Mouse (Mus musculus) stomach, embryonic 15.5 days (tissue): ENCODE data around the gene Gm20388. TPM values are rescaled to one million over a fixed set of nuclear protein-coding genes. Genes with fewer than 3 reads are reported as not detected.
A peak's percentile ranks its signal among the peaks of the same experiment; 100 is the strongest.

Experiments used
- ATAC-seq: fragments of 200-750 bp; cut with Nextera tagmentation; 2 replicates; pipeline ENCODE4 v1.8.0; 2017; ENCODE audit warnings: low read depth, moderate number of reproducible peaks, moderate TSS enrichment; ENCODE audit not compliant: insufficient read depth, low FRiP score
- H3K27ac ChIP-seq: fragments of 300-500 bp; sonication (generic); 2 replicates; pipeline ENCODE4 v1.5.1; 2015; ENCODE audit warnings: mild to moderate bottlenecking, inconsistent platforms
- H3K27me3 ChIP-seq: fragments of 300-500 bp; sonication (generic); replicated peaks from 2 replicates; pipeline ENCODE4 v1.6.1; 2015; ENCODE audit warnings: inconsistent platforms
- H3K36me3 ChIP-seq: fragments of 300-500 bp; sonication (generic); 2 replicates; pipeline ENCODE4 v1.6.1; 2015; ENCODE audit warnings: inconsistent platforms
- H3K4me1 ChIP-seq: fragments of 300-500 bp; sonication (generic); 2 replicates; pipeline ENCODE4 v1.6.1; 2015; ENCODE audit warnings: inconsistent platforms
- H3K4me2 ChIP-seq: fragments of 300-500 bp; sonication (generic); 2 replicates; pipeline ENCODE4 v1.6.1; 2015; ENCODE audit warnings: mild to moderate bottlenecking, inconsistent platforms
- H3K4me3 ChIP-seq: fragments of 300-500 bp; sonication (generic); replicated peaks from 2 replicates; pipeline ENCODE4 v1.5.1; 2015; ENCODE audit warnings: inconsistent platforms
- H3K9ac ChIP-seq: fragments of 300-500 bp; sonication (generic); 2 replicates; pipeline ENCODE4 v1.6.1; 2015; ENCODE audit warnings: inconsistent platforms
- H3K9me3 ChIP-seq: fragments of 300-500 bp; sonication (generic); 2 replicates; pipeline ENCODE4 v1.6.1; 2016; ENCODE audit warnings: inconsistent platforms
- WGBS: fragments of 180-500 bp; shearing (Covaris S2); methylation state at CpG from one replicate; pipeline ENCODE4 v1.1.7; 2015; 5-methylcytosine and 5-hydroxymethylcytosine counted together
- polyA plus RNA-seq: library from polyadenylated mRNA; unstranded; fragments of >200 nt; fragmentation: Nextera tagmentation; extraction: Ambion mirVana; gene quantifications from 2 replicates; pipeline ENCODE4 v1.2.1, GENCODE M21; 2015

The Gm20388 gene
- polyA plus RNA-seq, 1 experiment from 2014 or later = not detected

- 52% methylated on average over 6 of the region's 6 CpGs for WGBS
- Histone ChIP-seq H3K27me3 (no peaks in the 10 kb centered on the region), H3K9ac (no peak overlapping the region), H3K9me3 (no peaks in the 10 kb centered on the region), H3K27ac (peak overlapping the region; percentile 83; the same call in 1 of the 2 replicates), H3K36me3 (no peaks in the 10 kb centered on the region), H3K4me3 (no peak overlapping the region), H3K4me2 (no peak overlapping the region), H3K4me1 (peaks cover 11% of the 10 kb centered on the region)
- no peak for ATAC-seq
These were observed 3234.6 kb downstream of the Gm20388 start for GRCm38 (mm10) chr8:123145279-123145678.

- no peak for ATAC-seq
- no peak overlapping the region for H3K4me2 ChIP-seq
- 46% methylated on average over 7 of the region's 7 CpGs for WGBS
- H3K9ac ChIP-seq = no peak overlapping the region
- H3K4me1 ChIP-seq = peaks cover 11% of the 10 kb centered on the region
- no peaks in the 10 kb centered on the region for H3K27me3 ChIP-seq
- H3K36me3 ChIP-seq = no peaks in the 10 kb centered on the region
- peak overlapping the region; percentile 83 for H3K27ac ChIP-seq
- no peaks in the 10 kb centered on the region for H3K9me3 ChIP-seq
- no peak overlapping the region for H3K4me3 ChIP-seq
These were observed 3235.7 kb downstream of the Gm20388 start for GRCm38 (mm10) chr8:123146390-123146789.

- Histone ChIP-seq H3K9ac (no peak overlapping the region), H3K27me3 (no peaks in the 10 kb centered on the region), H3K36me3 (no peaks in the 10 kb centered on the region), H3K9me3 (no peaks in the 10 kb centered on the region), H3K4me1 (no peaks in the 10 kb centered on the region; the same call in 1 of the 2 replicates), H3K4me3 (no peak overlapping the region), H3K4me2 (no peak overlapping the region), H3K27ac (peak overlapping the region; percentile 67)
- peak; percentile 34; the same call in 1 of the 2 replicates for ATAC-seq
- 40% methylated on average over 9 of the region's 9 CpGs for WGBS
These were observed 3240.1 kb downstream of the Gm20388 start for GRCm38 (mm10) chr8:123150737-123151171.

- H3K36me3 ChIP-seq = no peaks in the 10 kb centered on the region
- H3K9ac ChIP-seq = no peak overlapping the region
- no peak overlapping the region for H3K4me3 ChIP-seq
- no peak overlapping the region for H3K4me2 ChIP-seq
- no peak overlapping the region for H3K27ac ChIP-seq
- 76% methylated on average over 5 of the region's 5 CpGs for WGBS
- H3K9me3 ChIP-seq = no peaks in the 10 kb centered on the region
- H3K27me3 ChIP-seq = no peaks in the 10 kb centered on the region
- H3K4me1 ChIP-seq = peaks cover 15% of the 10 kb centered on the region; the same call in 1 of the 2 replicates
- no peak for ATAC-seq
These were observed 3244.5 kb downstream of the Gm20388 start for GRCm38 (mm10) chr8:123155177-123155576.

GRCm38 (mm10) chr8:123156070-123156773 lies 3245.6 kb downstream of the Gm20388 start:
- no peak overlapping the region for H3K4me3 ChIP-seq
- no peaks in the 10 kb centered on the region for H3K36me3 ChIP-seq
- no peak overlapping the region for H3K27ac ChIP-seq
- peak; percentile 80 for ATAC-seq
- H3K9me3 ChIP-seq = no peaks in the 10 kb centered on the region
- H3K9ac ChIP-seq = no peak overlapping the region
- 59% methylated on average over 9 of the region's 9 CpGs for WGBS
- no peaks in the 10 kb centered on the region for H3K27me3 ChIP-seq
- H3K4me1 ChIP-seq = peaks cover 15% of the 10 kb centered on the region; the same call in 1 of the 2 replicates
- H3K4me2 ChIP-seq = no peak overlapping the region

- no peak within 1 kb of the TSS for H3K27ac ChIP-seq
- no peaks in the 10 kb centered on the region for H3K27me3 ChIP-seq
- ATAC-seq = peak; percentile 37; the same call in 1 of the 2 replicates
- H3K4me2 ChIP-seq = peak within 1 kb of the TSS; percentile 50
- H3K36me3 ChIP-seq = no peaks in the 10 kb centered on the region
- WGBS = 23% methylated on average over 13 of the region's 13 CpGs
- H3K4me1 ChIP-seq = peaks cover 15% of the 10 kb centered on the region; the same call in 1 of the 2 replicates
- H3K9ac ChIP-seq = no peak within 1 kb of the TSS
- no peaks in the 10 kb centered on the region for H3K9me3 ChIP-seq
- peak within 1 kb of the TSS; percentile 30 for H3K4me3 ChIP-seq
These were observed 3247.3 kb downstream of the Gm20388 start, which contains the start of gene Sult5a1 for GRCm38 (mm10) chr8:123157888-123158465. Gene Sult5a1, minus strand, starts transcription at chr8:123158315.

GRCm38 (mm10) chr8:123181391-123181790 lies 3270.8 kb downstream of the Gm20388 start:
- Histone ChIP-seq H3K27ac (no peak overlapping the region), H3K9ac (no peak overlapping the region), H3K4me1 (0 out of 2 replicates have a peak, but pooled peaks cover 6% of the 10 kb centered on the region), H3K4me2 (no peak overlapping the region), H3K36me3 (no peaks in the 10 kb centered on the region), H3K9me3 (no peaks in the 10 kb centered on the region), H3K27me3 (no peaks in the 10 kb centered on the region), H3K4me3 (no peak overlapping the region)
- WGBS = 55% methylated on average over 3 of the region's 3 CpGs
- ATAC-seq = no peak

- H3K4me2 ChIP-seq = no peak within 1 kb of the TSS
These were observed 3275.1 kb downstream of the Gm20388 start, which contains the start of gene Dpep1 for GRCm38 (mm10) chr8:123185566-123186409. Gene Dpep1, plus strand, starts transcription at chr8:123186242.

GRCm38 (mm10) chr8:123188006-123188405 lies 3277.4 kb downstream of the Gm20388 start:
- ATAC-seq = no peak
- Histone ChIP-seq H3K27ac (no peak overlapping the region), H3K27me3 (no peaks in the 10 kb centered on the region), H3K9me3 (no peaks in the 10 kb centered on the region), H3K4me3 (no peak overlapping the region), H3K4me1 (peaks cover 19% of the 10 kb centered on the region; the same call in 1 of the 2 replicates), H3K9ac (no peak overlapping the region), H3K36me3 (no peaks in the 10 kb centered on the region), H3K4me2 (no peak overlapping the region)
- 82% methylated on average over 2 of the region's 2 CpGs for whole genome bisulfite sequencing

More at GRCm38 (mm10) chr8:123185566-123186409, 3275.1 kb downstream of the Gm20388 start, which contains the start of gene Dpep1:
- ATAC-seq = no peak
- no peaks in the 10 kb centered on the region for H3K36me3 ChIP-seq
- H3K9ac ChIP-seq = no peak within 1 kb of the TSS
- no peaks in the 10 kb centered on the region for H3K9me3 ChIP-seq
- H3K4me3 ChIP-seq = no peak within 1 kb of the TSS
- peaks cover 14% of the 10 kb centered on the region; the same call in 1 of the 2 replicates for H3K4me1 ChIP-seq
- WGBS = 21% methylated on average over 19 of the region's 19 CpGs
- peak within 1 kb of the TSS; percentile 68 for H3K27ac ChIP-seq
- no peaks in the 10 kb centered on the region for H3K27me3 ChIP-seq

- 64% methylated on average over 7 of the region's 7 CpGs for WGBS
- ATAC-seq = no peak
- H3K4me1 ChIP-seq = peaks cover 19% of the 10 kb centered on the region; the same call in 1 of the 2 replicates
- no peak overlapping the region for H3K27ac ChIP-seq
- no peaks in the 10 kb centered on the region for H3K36me3 ChIP-seq
- no peak overlapping the region for H3K4me3 ChIP-seq
- H3K9me3 ChIP-seq = no peaks in the 10 kb centered on the region
- H3K9ac ChIP-seq = no peak overlapping the region
- no peak overlapping the region for H3K4me2 ChIP-seq
- H3K27me3 ChIP-seq = no peaks in the 10 kb centered on the region
These were observed 3278.2 kb downstream of the Gm20388 start for GRCm38 (mm10) chr8:123188841-123189240.

- no peaks in the 10 kb centered on the region for H3K9me3 ChIP-seq
- ATAC-seq = peak; percentile 50; the same call in 1 of the 2 replicates
- H3K36me3 ChIP-seq = no peaks in the 10 kb centered on the region
- 3% methylated on average over 9 of the region's 9 CpGs for WGBS
- H3K9ac ChIP-seq = no peak overlapping the region
- no peak overlapping the region for H3K27ac ChIP-seq
- H3K4me3 ChIP-seq = no peak overlapping the region
- H3K4me1 ChIP-seq = peaks cover 15% of the 10 kb centered on the region; the same call in 1 of the 2 replicates
- H3K27me3 ChIP-seq = no peaks in the 10 kb centered on the region
- H3K4me2 ChIP-seq = peak overlapping the region; percentile 17
These were observed 3280.0 kb downstream of the Gm20388 start for GRCm38 (mm10) chr8:123190678-123191077.
